Mouse (Mus musculus) limb, embryonic 11.5 days (tissue): Measurements from ENCODE around the gene Insl3. TPM values are rescaled to one million over a fixed set of nuclear protein-coding genes. Genes with fewer than 3 reads are reported as not detected.

Experiments used
- ATAC-seq: fragments of 200-750 bp; cut with Nextera tagmentation; 2 replicates; pipeline ENCODE4 v1.8.0; 2017; ENCODE audit warnings: low read depth; ENCODE audit not compliant: insufficient number of reproducible peaks, low FRiP score, low TSS enrichment
- DNase-seq: peaks from one replicate; pipeline ENCODE4 v3.0.0-alpha.2; 2015; ENCODE audit warnings: low spot score
- H3K27ac ChIP-seq: fragments of 300-500 bp; sonication (generic); replicated peaks from 2 replicates; pipeline ENCODE4 v1.5.1; 2014; ENCODE audit warnings: low read depth, mild to moderate bottlenecking, low read length
- H3K27me3 ChIP-seq: fragments of 300-500 bp; sonication (generic); 2 replicates; pipeline ENCODE4 v1.6.1; 2014; ENCODE audit warnings: mild to moderate bottlenecking, low read length, mixed read lengths; ENCODE audit not compliant: control insufficient read depth, insufficient read depth
- H3K36me3 ChIP-seq: fragments of 300-500 bp; sonication (generic); 2 replicates; pipeline ENCODE4 v1.6.1; 2014; ENCODE audit warnings: mild to moderate bottlenecking, low read length, moderate library complexity, mixed read lengths; ENCODE audit not compliant: control insufficient read depth, insufficient read depth
- H3K4me1 ChIP-seq: fragments of 300-500 bp; sonication (generic); 2 replicates; pipeline ENCODE4 v1.6.1; 2014; ENCODE audit warnings: low read length, mixed read lengths; ENCODE audit not compliant: control insufficient read depth, insufficient read depth
- H3K4me2 ChIP-seq: fragments of 300-500 bp; sonication (generic); 2 replicates; pipeline ENCODE4 v1.6.1; 2014; ENCODE audit warnings: low read depth, mild to moderate bottlenecking, moderate library complexity; ENCODE audit not compliant: severe bottlenecking
- H3K4me3 ChIP-seq: fragments of 300-500 bp; sonication (generic); 2 replicates; pipeline ENCODE4 v1.5.1; 2014; ENCODE audit warnings: low read depth, low read length
- H3K9ac ChIP-seq: fragments of 300-500 bp; sonication (generic); 2 replicates; pipeline ENCODE4 v1.6.1; 2014; ENCODE audit warnings: mild to moderate bottlenecking, low read length
- H3K9me3 ChIP-seq: fragments of 300-500 bp; sonication (generic); 2 replicates; pipeline ENCODE4 v1.6.1; 2016; ENCODE audit warnings: low read length; ENCODE audit not compliant: control insufficient read depth
- WGBS: fragments of 180-500 bp; shearing (Covaris S2); extraction: QIAGEN DNeasy Blood & Tissue Kit; methylation state at CpG from one replicate; pipeline ENCODE4 v1.1.7; 2014; 5-methylcytosine and 5-hydroxymethylcytosine counted together
- polyA plus RNA-seq: library from polyadenylated mRNA; unstranded; fragments of >200 nt; fragmentation: Nextera tagmentation; extraction: Ambion mirVana; gene quantifications from 2 replicates; pipeline ENCODE4 v1.2.1, GENCODE M21; 2014

The Insl3 gene
- polyA plus RNA-seq, 1 experiment from 2014 or later = not detected

DNA sequence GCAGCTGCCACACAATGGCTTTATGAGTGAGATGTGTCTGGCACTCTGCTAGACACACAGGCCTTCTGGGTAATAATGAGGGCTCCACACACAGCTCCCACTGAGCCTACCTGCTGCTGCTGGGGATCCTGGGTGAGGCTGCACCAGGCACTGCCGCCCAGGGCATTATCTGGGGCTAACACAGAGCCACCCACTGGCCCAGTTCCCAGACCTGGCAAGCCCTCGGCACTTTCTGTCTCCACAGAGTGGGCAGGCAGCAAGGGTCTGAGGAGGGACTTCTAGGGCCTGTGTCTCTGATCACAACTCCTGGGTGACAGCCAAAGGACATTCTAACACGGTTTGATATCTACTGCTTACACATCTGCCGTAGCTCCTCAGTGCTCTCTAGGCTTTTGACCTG lies 30.2 kb downstream of the Insl3 start:
- H3K27me3 ChIP-seq = peaks cover under 1% of the 10 kb centered on the region; the same call in 1 of the 2 replicates
- 69% methylated on average over 4 of the region's 4 CpGs for WGBS
- no peak overlapping the region for H3K9ac ChIP-seq
- ATAC-seq (no peak), DNase-seq (no peak)
- H3K36me3 ChIP-seq = no peaks in the 10 kb centered on the region
- H3K4me1 ChIP-seq = peaks cover 12% of the 10 kb centered on the region
- H3K9me3 ChIP-seq = no peaks in the 10 kb centered on the region
- no peak overlapping the region for H3K4me2 ChIP-seq
- no peak overlapping the region for H3K27ac ChIP-seq
- H3K4me3 ChIP-seq = no peak overlapping the region

DNA sequence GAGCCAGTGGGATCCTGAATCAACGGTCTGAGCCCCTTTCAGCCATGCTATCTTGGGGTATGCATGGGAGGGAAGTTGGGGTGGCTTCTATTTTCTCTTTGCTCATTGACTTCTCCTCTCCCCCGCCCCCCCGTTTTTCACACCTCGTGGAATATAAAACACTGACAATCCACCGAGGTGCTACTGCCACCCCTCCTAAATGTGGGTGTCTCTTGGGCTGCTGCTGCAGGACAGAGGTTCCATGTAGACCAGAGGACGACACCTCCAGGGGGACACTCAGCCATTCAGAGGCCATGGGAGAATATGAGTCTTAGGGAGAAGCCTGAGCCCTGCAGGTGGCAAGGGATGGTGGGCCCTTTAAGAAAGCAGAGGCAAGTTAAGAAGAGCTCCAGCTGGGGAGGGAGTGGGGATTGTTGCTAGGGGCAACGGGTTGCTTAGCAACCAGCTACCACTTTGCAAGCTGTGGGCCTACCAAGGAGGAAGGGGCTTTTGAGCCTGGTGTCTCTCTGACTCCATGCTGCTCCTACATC lies 31.0 kb downstream of the Insl3 start:
- H3K4me1 ChIP-seq = peaks cover 12% of the 10 kb centered on the region
- DNase-seq = peak; percentile 79
- peak; percentile 56; the same call in 1 of the 2 replicates for ATAC-seq
- H3K9me3 ChIP-seq = no peaks in the 10 kb centered on the region
- no peak overlapping the region for H3K9ac ChIP-seq
- no peak overlapping the region for H3K27ac ChIP-seq
- no peak overlapping the region for H3K4me2 ChIP-seq
- H3K36me3 ChIP-seq = no peaks in the 10 kb centered on the region
- 33% methylated on average over 7 of the region's 7 CpGs for WGBS
- H3K4me3 ChIP-seq = no peak overlapping the region
- H3K27me3 ChIP-seq = peaks cover 8% of the 10 kb centered on the region

DNA sequence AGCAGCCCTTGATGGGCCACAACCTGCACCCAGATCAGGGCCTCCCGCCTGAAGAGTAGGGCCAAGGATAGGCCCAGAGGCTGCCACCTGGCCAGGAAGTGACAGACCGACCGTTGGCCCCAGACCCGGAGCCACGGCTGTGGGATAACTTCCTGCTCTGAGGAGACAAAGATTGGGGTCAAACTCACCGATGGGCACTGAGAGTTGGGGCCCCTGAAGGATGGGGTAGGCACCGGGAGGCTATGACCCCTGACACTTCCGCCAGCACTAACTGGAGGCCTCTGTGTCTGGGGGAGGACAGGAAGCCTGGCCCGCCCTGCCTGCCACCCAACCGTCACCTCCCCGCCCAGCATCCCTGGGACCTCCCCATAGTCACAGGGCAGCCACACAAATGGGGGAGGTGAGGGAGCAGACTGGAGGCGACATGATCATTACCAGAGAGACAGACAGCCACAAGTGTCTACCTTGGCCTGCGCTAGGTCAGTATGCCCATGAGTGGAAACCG lies 34.1 kb downstream of the Insl3 start:
- 59% methylated on average over 14 of the region's 14 CpGs for WGBS
- H3K9ac ChIP-seq = no peak overlapping the region
- H3K4me2 ChIP-seq = no peak overlapping the region
- no peak overlapping the region for H3K27ac ChIP-seq
- no peaks in the 10 kb centered on the region for H3K9me3 ChIP-seq
- no peak for DNase-seq
- H3K4me1 ChIP-seq = peaks cover 10% of the 10 kb centered on the region
- ATAC-seq = no peak
- H3K27me3 ChIP-seq = peaks cover 24% of the 10 kb centered on the region
- H3K36me3 ChIP-seq = no peaks in the 10 kb centered on the region
- no peak overlapping the region for H3K4me3 ChIP-seq

GRCm38 (mm10) chr8:71724389-71724788 lies 35.4 kb downstream of the Insl3 start:
- Histone ChIP-seq H3K9me3 (no peaks in the 10 kb centered on the region), H3K27ac (no peak overlapping the region), H3K27me3 (peaks cover 27% of the 10 kb centered on the region), H3K36me3 (no peaks in the 10 kb centered on the region), H3K4me2 (no peak overlapping the region), H3K4me1 (peaks cover 10% of the 10 kb centered on the region), H3K9ac (no peak overlapping the region), H3K4me3 (no peak overlapping the region)
- WGBS = 64% methylated on average over 4 of the region's 4 CpGs
- DNase-seq = no peak
- ATAC-seq = no peak

DNA sequence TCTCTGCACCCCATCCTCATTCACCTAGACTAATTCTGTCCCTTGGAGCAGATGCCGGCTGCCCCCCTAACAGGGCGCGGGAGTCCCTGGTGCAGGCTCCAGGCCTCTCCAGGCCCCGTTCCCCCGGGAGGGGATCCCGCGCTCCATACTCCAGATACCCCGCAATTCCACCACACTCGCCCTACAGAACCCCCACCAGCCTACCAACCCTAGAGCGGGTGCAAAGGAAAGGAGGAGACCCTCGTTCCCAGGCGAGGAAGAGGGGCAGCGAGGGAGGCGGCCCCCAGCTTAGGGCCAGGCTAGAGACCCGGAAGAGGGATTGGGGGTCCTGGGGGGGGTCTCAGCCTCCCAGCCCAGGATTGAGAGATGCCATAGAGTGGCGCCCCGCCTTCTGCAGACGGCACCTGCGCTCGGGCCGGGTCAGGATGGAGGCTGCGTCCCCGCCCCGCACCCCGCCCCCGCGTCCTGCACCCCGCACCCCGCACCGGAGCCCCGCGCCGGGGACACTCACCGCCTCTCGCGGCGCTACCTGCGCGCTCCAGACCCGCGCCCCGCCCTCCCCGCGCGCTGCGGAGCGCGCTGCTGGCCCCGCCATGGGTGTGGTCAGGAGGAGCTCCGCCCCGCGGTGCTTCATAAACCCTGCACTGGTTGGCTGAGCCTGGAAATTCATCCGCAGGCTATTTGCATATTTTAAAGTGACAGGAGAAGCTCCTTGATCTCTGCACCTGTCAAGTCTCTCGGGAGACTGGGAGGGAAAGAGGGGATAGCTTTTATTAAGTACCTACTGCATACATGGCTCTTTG lies 36.3 kb downstream of the Insl3 start, which contains the start of gene Fcho1:
Fcho1 (minus strand) TSS at position 595 of the 803 bp plus-strand sequence.
- Histone ChIP-seq H3K36me3 (no peaks in the 10 kb centered on the region), H3K9ac (peak within 1 kb of the TSS; percentile 53), H3K4me1 (peaks cover 3% of the 10 kb centered on the region), H3K27me3 (peaks cover 27% of the 10 kb centered on the region), H3K9me3 (no peaks in the 10 kb centered on the region), H3K27ac (no peak within 1 kb of the TSS), H3K4me2 (peak within 1 kb of the TSS; percentile 91), H3K4me3 (peak within 1 kb of the TSS; percentile 48)
- DNase-seq = peak; percentile 80
- 0 out of 2 replicates have a peak, but pooled peaks have one; percentile 53 for ATAC-seq
- WGBS = under 1% methylated on average over 47 of the region's 54 CpGs

DNA sequence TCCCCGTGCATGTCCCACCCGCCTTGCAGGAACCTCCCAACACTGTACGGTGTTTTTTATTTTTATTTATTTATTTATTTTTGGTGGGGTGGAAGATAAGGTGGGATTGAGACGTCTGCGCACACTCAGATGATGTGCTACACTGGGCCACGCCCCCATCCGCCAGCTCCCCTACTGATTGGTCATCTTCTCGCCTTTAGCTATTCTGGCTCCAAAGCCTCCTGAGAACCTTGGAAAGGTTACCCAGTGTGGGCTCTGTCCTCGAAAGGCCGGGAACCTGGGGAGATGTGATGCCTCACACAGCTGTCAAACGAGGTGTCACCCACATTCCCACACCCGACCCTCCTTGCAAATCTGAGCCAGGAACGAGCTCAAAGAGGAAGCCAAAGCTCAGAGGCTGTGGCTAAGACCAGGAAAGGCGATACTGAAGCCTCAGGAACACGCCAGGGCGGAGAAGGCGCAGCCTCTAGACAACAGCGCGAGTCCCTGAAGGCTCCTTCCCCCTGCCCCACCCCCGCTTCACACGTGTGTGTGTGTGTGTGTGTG lies 39.3 kb downstream of the Insl3 start:
- H3K9me3 ChIP-seq = no peaks in the 10 kb centered on the region
- no peak overlapping the region for H3K4me3 ChIP-seq
- 5% methylated on average over 20 of the region's 21 CpGs for WGBS
- no peak overlapping the region for H3K27ac ChIP-seq
- H3K36me3 ChIP-seq = no peaks in the 10 kb centered on the region
- no peak overlapping the region for H3K9ac ChIP-seq
- H3K4me2 ChIP-seq = peak overlapping the region; percentile 51
- DNase-seq (no peak), ATAC-seq (peak; percentile 14; the same call in 1 of the 2 replicates)
- peaks cover 27% of the 10 kb centered on the region for H3K27me3 ChIP-seq
- no peaks in the 10 kb centered on the region for H3K4me1 ChIP-seq

- Histone ChIP-seq H3K4me2 (peak overlapping the region; percentile 51), H3K36me3 (no peaks in the 10 kb centered on the region), H3K9me3 (no peaks in the 10 kb centered on the region), H3K9ac (no peak overlapping the region), H3K27ac (no peak overlapping the region), H3K4me1 (no peaks in the 10 kb centered on the region), H3K4me3 (no peak overlapping the region), H3K27me3 (peaks cover 27% of the 10 kb centered on the region)
- no peak for ATAC-seq
- DNase-seq = no peak
- 8% methylated on average over 16 of the region's 16 CpGs for WGBS
Measured at GRCm38 (mm10) chr8:71728826-71729620, 40.0 kb downstream of the Insl3 start.
